Mouse (Mus musculus) spleen, adult 18-20 months (tissue): ENCODE data around the gene Noct.
"Not testable (repeated sequence)": the region's sequence is repeated elsewhere in the genome, so short reads cannot be mapped to it uniquely, and the experiment has no call there.

Source experiments
- DNase-seq, 2 experiments: peaks; one replicate each; pipeline ENCODE4 v3.0.0; 2022; ENCODE audit warnings: mixed read lengths in 2 of 2

The Noct gene

GRCm38 (mm10) chr3:51224363-51225225, at the start of gene Noct:
Noct (plus strand) TSS chr3:51224447.
- DNase-seq, result peak; percentile 75 to 81

GRCm38 (mm10) chr3:51178158-51178557, 46.1 kb upstream of the Noct start:
- no peak for DNase-seq

GRCm38 (mm10) chr3:51179460-51180146, 44.6 kb upstream of the Noct start:
- no peak for DNase-seq

GRCm38 (mm10) chr3:51180341-51180940, 43.8 kb upstream of the Noct start:
- no peak for DNase-seq

- DNase-seq, result no peak
Observed at GRCm38 (mm10) chr3:51182455-51182854, 41.8 kb upstream of the Noct start.

- DNase-seq, result not testable (repeated sequence)
Observed at GRCm38 (mm10) chr3:51183508-51183907, 40.7 kb upstream of the Noct start.

GRCm38 (mm10) chr3:51183967-51184366, 40.3 kb upstream of the Noct start:
- DNase-seq, result not testable (repeated sequence)

GRCm38 (mm10) chr3:51184715-51185114, 39.5 kb upstream of the Noct start:
- no peak for DNase-seq

- no peak for DNase-seq
Observed at GRCm38 (mm10) chr3:51185406-51185805, 38.8 kb upstream of the Noct start.

GRCm38 (mm10) chr3:51194075-51194474, 30.2 kb upstream of the Noct start:
- no peak for DNase-seq

- DNase-seq, result no peak
Observed at GRCm38 (mm10) chr3:51195321-51195720, 28.9 kb upstream of the Noct start.

GRCm38 (mm10) chr3:51195736-51196135, 28.5 kb upstream of the Noct start:
- DNase-seq, result no peak

GRCm38 (mm10) chr3:51196724-51197111, 27.5 kb upstream of the Noct start:
- no peak for DNase-seq

- no peak for DNase-seq
Observed at GRCm38 (mm10) chr3:51197112-51197731, 27.0 kb upstream of the Noct start.

GRCm38 (mm10) chr3:51198291-51198690, 26.0 kb upstream of the Noct start:
- no peak for DNase-seq

- DNase-seq, result no peak
Observed at GRCm38 (mm10) chr3:51199130-51199529, 25.1 kb upstream of the Noct start.

GRCm38 (mm10) chr3:51200311-51200710, 23.9 kb upstream of the Noct start:
- no peak for DNase-seq

GRCm38 (mm10) chr3:51200894-51201293, 23.4 kb upstream of the Noct start:
- DNase-seq, result no peak

- no peak for DNase-seq
Observed at GRCm38 (mm10) chr3:51201986-51202385, 22.3 kb upstream of the Noct start.

- no peak for DNase-seq
Observed at GRCm38 (mm10) chr3:51202491-51202987, 21.7 kb upstream of the Noct start.

- no peak for DNase-seq
Observed at GRCm38 (mm10) chr3:51203906-51204305, 20.3 kb upstream of the Noct start.

- no peak for DNase-seq
Observed at GRCm38 (mm10) chr3:51204441-51204840, 19.8 kb upstream of the Noct start.

GRCm38 (mm10) chr3:51204897-51205296, 19.4 kb upstream of the Noct start:
- no peak for DNase-seq
